29 mouse cellular contexts compared by ENCODE assay signal in the genomic region with DNA sequence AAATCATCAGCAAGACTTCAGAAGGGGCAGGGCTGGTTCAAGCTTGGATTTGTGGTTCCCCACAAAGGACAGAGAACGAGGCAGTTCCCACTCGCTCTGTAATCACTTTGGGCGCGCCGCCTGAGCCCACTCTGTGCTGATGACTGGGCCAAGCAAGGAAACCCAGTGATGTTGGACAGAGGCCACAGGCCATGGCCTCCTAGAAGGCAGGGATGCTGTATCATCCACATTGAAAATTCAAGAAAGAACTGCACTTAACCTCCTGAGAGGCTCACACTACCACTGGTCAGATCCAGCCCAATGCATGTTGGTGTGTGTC. TPM values are rescaled to one million over a fixed set of nuclear protein-coding genes. Genes with fewer than 3 reads are reported as not detected.
DNase-seq lines count a peak whose midpoint lies in the region; ATAC-seq and TF ChIP-seq lines count a peak whose summit lies in the region.
"Had no signal": no experiment of that assay in that cellular context is flagged by ENCODE, and none has a peak within 500 bp of the region (broad histone marks: within the 10 kb centered on the region; RNA-seq: fewer than 3 reads in every experiment).

No protein-coding gene starts in this region.

- TF ChIP-seq CTCF in lung, postnatal 0 days (IDR thresholded peaks at IDR 0.05): no peak
- TF ChIP-seq CTCF in lung, adult 2 months (IDR thresholded peaks at IDR 0.05; ENCODE audit: insufficient read depth, low read length): no peak
- TF ChIP-seq CTCF in small intestine, adult 2 months (IDR thresholded peaks at IDR 0.05; ENCODE audit: extremely low read depth, insufficient read length, insufficient replicate concordance, low read depth, low read length): no peak

- no peak overlapping the region for H3K4me3 ChIP-seq in heart, embryonic 13.5 days
- no peak overlapping the region for H3K4me3 ChIP-seq in lung, postnatal 0 days (ENCODE audit: low read depth, low read length)
- no peak overlapping the region for H3K4me3 ChIP-seq in lung, adult 2 months (replicated peaks; ENCODE audit: extremely low read depth, low read depth, low read length)
- H3K4me3 ChIP-seq in embryonic facial prominence, embryonic 14.5 days (ENCODE audit: low read depth, low read length): no peak overlapping the region
- no peak overlapping the region for H3K4me3 ChIP-seq in small intestine, adult 2 months (ENCODE audit: low read depth, low read length)
- H3K4me3 ChIP-seq: forebrain, embryonic 12.5 days; hindbrain, embryonic 12.5 days; kidney, embryonic 15.5 days; limb, embryonic 15.5 days; midbrain, embryonic 13.5 days; neural tube, embryonic 13.5 days had no signal

- no peak overlapping the region for H3K4me2 ChIP-seq in heart, embryonic 13.5 days
- no peak overlapping the region for H3K4me2 ChIP-seq in lung, postnatal 0 days (replicated peaks; ENCODE audit: low read depth, low read length)
- no peak overlapping the region for H3K4me2 ChIP-seq in embryonic facial prominence, embryonic 14.5 days (ENCODE audit: low read depth, low read length)
- H3K4me2 ChIP-seq: forebrain, embryonic 12.5 days; hindbrain, embryonic 12.5 days; kidney, embryonic 15.5 days; limb, embryonic 15.5 days; midbrain, embryonic 13.5 days; neural tube, embryonic 13.5 days had no signal

- 81% methylated on average over 5 of the region's 5 CpGs for WGBS in heart, embryonic 13.5 days
- 87% methylated on average over 5 of the region's 5 CpGs for WGBS in lung, postnatal 0 days
- WGBS in lung, adult 2 months: 80% methylated on average over 5 of the region's 5 CpGs
- WGBS in embryonic facial prominence, embryonic 14.5 days: 84% methylated on average over 5 of the region's 5 CpGs
- WGBS in small intestine, adult 2 months: 82% methylated on average over 5 of the region's 5 CpGs

- no peak for TF ChIP-seq POLR2A in lung, adult 2 months (IDR thresholded peaks at IDR 0.05; ENCODE audit: borderline replicate concordance, extremely low read depth, low read depth, low read length)
- no peak for TF ChIP-seq POLR2A in small intestine, adult 2 months (IDR thresholded peaks at IDR 0.05; ENCODE audit: low read depth, low read length)

- no peaks in the 10 kb centered on the region for H3K36me3 ChIP-seq in heart, embryonic 13.5 days
- H3K36me3 ChIP-seq in lung, postnatal 0 days (ENCODE audit: insufficient read depth, low read length): no peaks in the 10 kb centered on the region
- no peaks in the 10 kb centered on the region for H3K36me3 ChIP-seq in embryonic facial prominence, embryonic 14.5 days (ENCODE audit: control insufficient read depth, insufficient read depth, low read length)
- no peaks in the 10 kb centered on the region for H3K36me3 ChIP-seq in small intestine, adult 2 months (ENCODE audit: control insufficient read depth, insufficient read depth, low read length)
- H3K36me3 ChIP-seq: forebrain, embryonic 12.5 days; G1E; hindbrain, embryonic 12.5 days; kidney, embryonic 15.5 days; limb, embryonic 15.5 days; midbrain, embryonic 13.5 days; neural tube, embryonic 13.5 days had no signal

- DNase-seq in heart, postnatal 4 days: no peak
- no peak for DNase-seq in lung, postnatal 0 days (ENCODE audit: low spot score)
- DNase-seq in lung, adult 2 months: no peak
- DNase-seq in embryonic facial prominence, embryonic 14.5 days (ENCODE audit: low spot score): peak; percentile 68
- no peak for DNase-seq in left cerebral cortex, adult 18-20 months (ENCODE audit: low spot score in 2 of 2)
- DNase-seq: adrenal gland, adult 2 months; B cell, adult 2 months; cerebellum, adult 18-20 months; cerebellum, postnatal 14 days; kidney, postnatal 4 days; left cerebral cortex, postnatal 4 days; right cerebral cortex, adult 18-20 months; right cerebral cortex, postnatal 4 days; thymus, adult 18-20 months; thymus, postnatal 4 days had no signal

- no peak for ATAC-seq in heart, embryonic 13.5 days (ENCODE audit: extremely low read depth, insufficient number of reproducible peaks, low FRiP score, low TSS enrichment)
- ATAC-seq in lung, postnatal 0 days: no peak
- ATAC-seq in embryonic facial prominence, embryonic 14.5 days (ENCODE audit: low read depth): peak; percentile 84; the same call in 1 of the 2 replicates
- ATAC-seq: intestine, postnatal 0 days; midbrain, embryonic 13.5 days had no signal

- H3K9ac ChIP-seq in heart, embryonic 13.5 days: no peak overlapping the region
- H3K9ac ChIP-seq in lung, postnatal 0 days (replicated peaks; ENCODE audit: low read depth): no peak overlapping the region
- no peak overlapping the region for H3K9ac ChIP-seq in embryonic facial prominence, embryonic 14.5 days (ENCODE audit: low read depth, low read length)
- H3K9ac ChIP-seq: forebrain, embryonic 12.5 days; hindbrain, embryonic 12.5 days; kidney, embryonic 15.5 days; limb, embryonic 15.5 days; liver, embryonic 14.5 days; midbrain, embryonic 13.5 days; neural tube, embryonic 13.5 days had no signal

- H3K27me3 ChIP-seq in heart, embryonic 13.5 days (replicated peaks): no peaks in the 10 kb centered on the region
- no peaks in the 10 kb centered on the region for H3K27me3 ChIP-seq in lung, postnatal 0 days (replicated peaks; ENCODE audit: insufficient read depth, low read length)
- no peaks in the 10 kb centered on the region for H3K27me3 ChIP-seq in embryonic facial prominence, embryonic 14.5 days (replicated peaks; ENCODE audit: control insufficient read depth, insufficient read depth, low read length)
- H3K27me3 ChIP-seq in small intestine, adult 2 months (ENCODE audit: control insufficient read depth, insufficient read depth, low read length): no peaks in the 10 kb centered on the region
- H3K27me3 ChIP-seq: CH12.LX; forebrain, embryonic 12.5 days; hindbrain, embryonic 12.5 days; kidney, embryonic 15.5 days; limb, embryonic 15.5 days; midbrain, embryonic 13.5 days; neural tube, embryonic 13.5 days had no signal

- H3K9me3 ChIP-seq in heart, embryonic 13.5 days: no peaks in the 10 kb centered on the region
- no peaks in the 10 kb centered on the region for H3K9me3 ChIP-seq in lung, postnatal 0 days (ENCODE audit: low read length)
- no peaks in the 10 kb centered on the region for H3K9me3 ChIP-seq in embryonic facial prominence, embryonic 14.5 days (ENCODE audit: control insufficient read depth, low read length)
- H3K9me3 ChIP-seq: forebrain, embryonic 12.5 days; G1E; hindbrain, embryonic 12.5 days; kidney, embryonic 15.5 days; limb, embryonic 15.5 days; midbrain, embryonic 13.5 days; neural tube, embryonic 13.5 days had no signal

- H3K27ac ChIP-seq in heart, embryonic 13.5 days (replicated peaks): 0 out of 2 replicates have a peak overlapping the region, but pooled peaks have one; percentile 0
- peak overlapping the region; percentile 59; the same call in 1 of the 2 replicates for H3K27ac ChIP-seq in lung, postnatal 0 days (ENCODE audit: low read length)
- no peak overlapping the region for H3K27ac ChIP-seq in embryonic facial prominence, embryonic 14.5 days (replicated peaks; ENCODE audit: low read depth, low read length)
- peak overlapping the region; percentile 45 for H3K27ac ChIP-seq in small intestine, adult 2 months (ENCODE audit: insufficient read depth, low read depth, low read length)
- H3K27ac ChIP-seq: forebrain, embryonic 12.5 days; hindbrain, embryonic 12.5 days; kidney, embryonic 15.5 days; limb, embryonic 15.5 days; liver, embryonic 14.5 days; midbrain, embryonic 13.5 days; neural tube, embryonic 13.5 days had no signal

- H3K4me1 ChIP-seq in heart, embryonic 13.5 days: peaks cover 71% of the 10 kb centered on the region
- peaks cover 3% of the 10 kb centered on the region; the same call in 1 of the 2 replicates for H3K4me1 ChIP-seq in lung, postnatal 0 days (ENCODE audit: insufficient read depth, low read depth, low read length)
- H3K4me1 ChIP-seq in lung, adult 2 months (ENCODE audit: control insufficient read depth, insufficient read depth, low read length): peaks cover 18% of the 10 kb centered on the region
- H3K4me1 ChIP-seq in embryonic facial prominence, embryonic 14.5 days (ENCODE audit: control insufficient read depth, insufficient read depth, low read length): peaks cover 6% of the 10 kb centered on the region; the same call in 1 of the 2 replicates
- H3K4me1 ChIP-seq in small intestine, adult 2 months (ENCODE audit: control insufficient read depth, insufficient read depth, insufficient read length, low read length): peaks cover 5% of the 10 kb centered on the region
- H3K4me1 ChIP-seq: forebrain, embryonic 12.5 days had no signal

- no peak for TF ChIP-seq EP300 in lung, postnatal 0 days (IDR thresholded peaks at IDR 0.05)

RNA-seq across cellular contexts. Expression of a gene that starts 22.4 kb away (rescaled TPM):
- 23.4 and 24.4 TPM in 2 replicates for polyA plus RNA-seq in heart, embryonic 13.5 days (2015; fragmentation: Nextera tagmentation; extraction: Ambion mirVana)
- total RNA-seq in heart, postnatal 4 days (2021): 10 to 100 TPM; 27.4 to 31.1 TPM
- 28.5 and 28.6 TPM in 2 replicates for polyA plus RNA-seq in lung, postnatal 0 days (2015; fragmentation: Nextera tagmentation; extraction: Ambion mirVana)
- 37.1 and 43.5 TPM in 2 replicates for polyA plus RNA-seq in lung, adult 2 months (2012; rRNA removed)
- polyA plus RNA-seq in embryonic facial prominence, embryonic 14.5 days (2014; fragmentation: Nextera tagmentation; extraction: Ambion mirVana): 39.4 and 40.2 TPM in 2 replicates
- 8.5 and 13.1 TPM in 2 replicates for polyA plus RNA-seq in small intestine, adult 2 months (2012; rRNA removed)
- 10 to 100 TPM; 65.6 to 72.9 TPM for total RNA-seq in left cerebral cortex, adult 18-20 months (2021)

RNA-seq across cellular contexts. Expression of a gene that starts 50.7 kb away (rescaled TPM):
- not detected in 2 replicates for polyA plus RNA-seq in heart, embryonic 13.5 days (2015; fragmentation: Nextera tagmentation; extraction: Ambion mirVana)
- total RNA-seq in heart, postnatal 4 days (2021): not detected
- 0.81 and 1.1 TPM in 2 replicates for polyA plus RNA-seq in lung, postnatal 0 days (2015; fragmentation: Nextera tagmentation; extraction: Ambion mirVana)
- 1.7 and 2.5 TPM in 2 replicates for polyA plus RNA-seq in lung, adult 2 months (2012; rRNA removed)
- 0.10 and 0.25 TPM in 2 replicates for polyA plus RNA-seq in embryonic facial prominence, embryonic 14.5 days (2014; fragmentation: Nextera tagmentation; extraction: Ambion mirVana)
- not detected in 2 replicates for polyA plus RNA-seq in small intestine, adult 2 months (2012; rRNA removed)
- 1 to 10 TPM; 1.3 TPM for total RNA-seq in left cerebral cortex, adult 18-20 months (2021)
- total RNA-seq: adrenal gland, adult 2 months; CH12.LX; gastrocnemius, postnatal 4 days had no signal
- polyA plus RNA-seq: G1E; heart, embryonic 14.5 days; intestine, postnatal 0 days; kidney, embryonic 15.5 days; limb, embryonic 15.5 days had no signal
